Mouse (Mus musculus) lung, embryonic 14.5 days (tissue): Measurements from ENCODE around the gene Gm49373. TPM values are rescaled to one million over a fixed set of nuclear protein-coding genes. Genes with fewer than 3 reads are reported as not detected.

ENCODE experiments used
- ATAC-seq: fragments of 200-750 bp; cut with Nextera tagmentation; 2 replicates; pipeline ENCODE4 v1.8.0; 2017; ENCODE audit warnings: mild to moderate bottlenecking, moderate TSS enrichment, moderate library complexity; ENCODE audit not compliant: insufficient read depth
- DNase-seq: peaks from one replicate; pipeline ENCODE4 v3.0.0-alpha.2; 2015
- H3K27ac ChIP-seq: fragments of 300-500 bp; sonication (generic); 2 replicates; pipeline ENCODE4 v1.5.1; 2014; ENCODE audit warnings: low read depth, mild to moderate bottlenecking, moderate library complexity
- H3K27me3 ChIP-seq: fragments of 300-500 bp; sonication (generic); 2 replicates; pipeline ENCODE4 v1.6.1; 2014; ENCODE audit warnings: low read length, control low read depth; ENCODE audit not compliant: insufficient read depth
- H3K36me3 ChIP-seq: fragments of 300-500 bp; sonication (generic); 2 replicates; pipeline ENCODE4 v1.6.1; 2014; ENCODE audit warnings: control low read depth; ENCODE audit not compliant: insufficient read depth
- H3K4me1 ChIP-seq: fragments of 300-500 bp; sonication (generic); 2 replicates; pipeline ENCODE4 v1.6.1; 2014; ENCODE audit warnings: antibody characterized with exemption, control low read depth; ENCODE audit not compliant: insufficient read depth
- H3K4me2 ChIP-seq: fragments of 300-500 bp; sonication (generic); 2 replicates; pipeline ENCODE4 v1.6.1; 2014; ENCODE audit warnings: mild to moderate bottlenecking
- H3K4me3 ChIP-seq: fragments of 300-500 bp; sonication (generic); 2 replicates; pipeline ENCODE4 v1.5.1; 2014; ENCODE audit warnings: low read depth, low read length
- H3K9ac ChIP-seq: fragments of 300-500 bp; sonication (generic); 2 replicates; pipeline ENCODE4 v1.6.1; 2014
- H3K9me3 ChIP-seq: fragments of 300-500 bp; sonication (generic); 2 replicates; pipeline ENCODE4 v1.6.1; 2016; ENCODE audit warnings: low read depth, low read length, control low read depth
- CTCF ChIP-seq: IDR thresholded peaks from 2 replicates; pipeline ENCODE4 v1.5.1; 2016; ENCODE audit warnings: antibody characterized with exemption, low read depth
- WGBS: fragments of 180-500 bp; shearing (Covaris S2); extraction: QIAGEN DNeasy Blood & Tissue Kit; methylation state at CpG from one replicate; pipeline ENCODE4 v1.1.7; 2014; 5-methylcytosine and 5-hydroxymethylcytosine counted together
- polyA plus RNA-seq: library from polyadenylated mRNA; unstranded; fragments of >200 nt; fragmentation: Nextera tagmentation; extraction: Ambion mirVana; gene quantifications from 2 replicates; pipeline ENCODE4 v1.2.1, GENCODE M21; 2014

The Gm49373 gene
- polyA plus RNA-seq, 1 experiment from 2014 or later: 0.78 TPM

- WGBS: under 1% methylated on average over 34 of the region's 34 CpGs
- H3K36me3 ChIP-seq: 0 out of 2 replicates have a peak, but pooled peaks cover 2% of the 10 kb centered on the region
These were observed 39.8 kb downstream of the Gm49373 start for GRCm38 (mm10) chr9:21033136-21033535.

GRCm38 (mm10) chr9:21032491-21032890 is 40.4 kb downstream of the Gm49373 start:
- no peak for TF ChIP-seq CTCF

More at GRCm38 (mm10) chr9:21033136-21033535, 39.8 kb downstream of the Gm49373 start:
- no peaks in the 10 kb centered on the region for H3K9me3 ChIP-seq
- ATAC-seq (peak; percentile 56), DNase-seq (peak; percentile 96)
- H3K9ac ChIP-seq: peak overlapping the region; percentile 51
- no peak for TF ChIP-seq CTCF
- H3K4me1 ChIP-seq: peaks cover 29% of the 10 kb centered on the region
- H3K27ac ChIP-seq: no peak overlapping the region
- H3K4me2 ChIP-seq: peak overlapping the region; percentile 95
- H3K4me3 ChIP-seq: peak overlapping the region; percentile 52
- H3K27me3 ChIP-seq: peaks cover 76% of the 10 kb centered on the region

DNA sequence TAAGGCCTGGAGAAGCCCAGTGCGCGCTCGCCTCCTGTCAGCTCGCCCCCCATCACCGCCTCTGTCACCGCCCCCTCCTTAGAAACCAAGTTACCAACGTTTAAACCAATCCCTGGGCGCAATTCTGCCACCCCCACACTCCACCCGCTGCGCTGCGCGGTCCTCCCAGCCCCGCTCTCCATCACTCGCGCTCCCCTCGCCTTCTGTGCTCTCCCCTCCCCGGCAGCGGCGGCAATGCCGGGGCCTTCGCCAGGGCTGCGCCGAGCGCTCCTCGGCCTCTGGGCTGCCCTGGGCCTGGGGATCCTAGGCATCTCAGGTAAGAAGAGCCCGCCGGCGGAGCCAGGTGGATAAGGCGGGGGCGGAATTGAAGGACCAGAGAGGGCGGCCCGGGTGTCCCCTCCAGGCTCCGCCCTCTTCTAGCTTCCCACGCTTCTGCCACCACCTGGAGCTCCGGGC is 41.0 kb downstream of the Gm49373 start, which contains the start of gene Icam5:
TSS of gene Icam5 (plus strand) at position 178 of the 456 bp plus-strand sequence.
- Histone ChIP-seq H3K9ac (peak within 1 kb of the TSS; percentile 51), H3K4me1 (peaks cover 24% of the 10 kb centered on the region; the same call in 1 of the 2 replicates), H3K4me3 (peak within 1 kb of the TSS; percentile 52), H3K27ac (no peak within 1 kb of the TSS), H3K36me3 (peaks cover 9% of the 10 kb centered on the region; the same call in 1 of the 2 replicates), H3K4me2 (peak within 1 kb of the TSS; percentile 95), H3K9me3 (no peaks in the 10 kb centered on the region), H3K27me3 (peaks cover 64% of the 10 kb centered on the region)
- ATAC-seq: no peak
- no peak for DNase-seq
- no peak for TF ChIP-seq CTCF
- under 1% methylated on average over 35 of the region's 35 CpGs for WGBS

More at GRCm38 (mm10) chr9:21032491-21032890, 40.4 kb downstream of the Gm49373 start:
- no peak for DNase-seq
- ATAC-seq: no peak
- H3K9me3 ChIP-seq: no peaks in the 10 kb centered on the region
- peaks cover 69% of the 10 kb centered on the region for H3K27me3 ChIP-seq
- H3K27ac ChIP-seq: no peak overlapping the region
- H3K36me3 ChIP-seq: 0 out of 2 replicates have a peak, but pooled peaks cover 8% of the 10 kb centered on the region
- peaks cover 24% of the 10 kb centered on the region for H3K4me1 ChIP-seq
- no peak overlapping the region for H3K9ac ChIP-seq
- H3K4me3 ChIP-seq: peak overlapping the region; percentile 52
- H3K4me2 ChIP-seq: peak overlapping the region; percentile 95
- 2% methylated on average over 7 of the region's 7 CpGs for WGBS

GRCm38 (mm10) chr9:21031251-21031895 is 41.5 kb downstream of the Gm49373 start:
- Histone ChIP-seq H3K27me3 (peaks cover 58% of the 10 kb centered on the region), H3K9ac (peak overlapping the region; percentile 42), H3K9me3 (no peaks in the 10 kb centered on the region), H3K4me2 (peak overlapping the region; percentile 95), H3K4me1 (peaks cover 26% of the 10 kb centered on the region; the same call in 1 of the 2 replicates), H3K36me3 (peaks cover 9% of the 10 kb centered on the region; the same call in 1 of the 2 replicates), H3K4me3 (peak overlapping the region; percentile 52), H3K27ac (no peak overlapping the region)
- WGBS: under 1% methylated on average over 36 of the region's 36 CpGs
- ATAC-seq (peak; percentile 29), DNase-seq (peak; percentile 77)
- no peak for TF ChIP-seq CTCF

GRCm38 (mm10) chr9:21030781-21031250 is 42.1 kb downstream of the Gm49373 start:
- peak overlapping the region; percentile 95 for H3K4me2 ChIP-seq
- no peak overlapping the region for H3K27ac ChIP-seq
- no peaks in the 10 kb centered on the region for H3K9me3 ChIP-seq
- TF ChIP-seq CTCF: peak; percentile 74
- H3K4me1 ChIP-seq: peaks cover 26% of the 10 kb centered on the region; the same call in 1 of the 2 replicates
- no peak overlapping the region for H3K9ac ChIP-seq
- peaks cover 52% of the 10 kb centered on the region for H3K27me3 ChIP-seq
- ATAC-seq: peak; percentile 62
- peak overlapping the region; percentile 52 for H3K4me3 ChIP-seq
- peaks cover 9% of the 10 kb centered on the region; the same call in 1 of the 2 replicates for H3K36me3 ChIP-seq
- peak; percentile 94 for DNase-seq
- under 1% methylated on average over 13 of the region's 13 CpGs for WGBS

DNA sequence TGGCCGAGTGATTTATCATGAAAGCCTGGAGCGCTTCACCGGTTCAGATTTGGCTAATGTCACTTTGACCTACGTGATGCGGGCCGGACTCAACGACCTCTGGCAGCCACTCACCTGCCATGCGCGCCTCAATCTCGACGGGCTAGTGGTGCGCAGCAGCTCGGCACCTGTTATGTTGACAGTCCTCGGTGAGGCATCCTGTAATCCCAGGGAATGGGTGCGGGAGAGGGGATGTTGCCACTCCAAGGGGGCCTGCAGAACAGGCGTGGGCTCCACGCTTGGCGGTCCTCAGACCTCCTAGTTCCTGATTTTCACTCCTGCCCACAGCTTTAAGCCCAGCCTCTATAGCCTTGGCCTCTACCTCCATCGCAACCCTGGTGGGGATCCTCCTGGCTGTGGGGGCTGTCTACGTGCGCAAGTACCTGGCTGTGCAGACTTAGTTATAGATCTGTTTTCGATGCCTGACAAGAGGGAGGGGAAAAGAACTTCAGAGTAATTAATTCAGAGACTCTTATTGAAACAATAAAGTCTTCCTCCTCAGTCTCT is 42.8 kb downstream of the Gm49373 start:
- H3K27ac ChIP-seq: peak overlapping the region; percentile 31; the same call in 1 of the 2 replicates
- H3K27me3 ChIP-seq: peaks cover 46% of the 10 kb centered on the region
- WGBS: 20% methylated on average over 22 of the region's 22 CpGs

More for the DNA sequence above, 42.8 kb downstream of the Gm49373 start:
- Histone ChIP-seq H3K9ac (peak overlapping the region; percentile 47; the same call in 1 of the 2 replicates), H3K36me3 (peaks cover 9% of the 10 kb centered on the region; the same call in 1 of the 2 replicates), H3K4me1 (peaks cover 26% of the 10 kb centered on the region; the same call in 1 of the 2 replicates), H3K4me2 (peak overlapping the region; percentile 95), H3K9me3 (no peaks in the 10 kb centered on the region), H3K4me3 (peak overlapping the region; percentile 52)
- DNase-seq (no peak), ATAC-seq (no peak)
- TF ChIP-seq CTCF: no peak
